Mouse (Mus musculus) forebrain, embryonic 12.5 days (tissue): ENCODE results near the gene Ndufa10. TPM values are rescaled to one million over a fixed set of nuclear protein-coding genes. Genes with fewer than 3 reads are reported as not detected.

Source experiments
- ATAC-seq: fragments of 200-750 bp; cut with Nextera tagmentation; 2 replicates; pipeline ENCODE4 v1.8.0; 2017; ENCODE audit warnings: moderate TSS enrichment; ENCODE audit not compliant: low FRiP score
- H3K27ac ChIP-seq: fragments of 300-500 bp; sonication (generic); 2 replicates; pipeline ENCODE4 v1.5.1; 2016; ENCODE audit warnings: mild to moderate bottlenecking
- H3K27me3 ChIP-seq: fragments of 300-500 bp; sonication (generic); 2 replicates; pipeline ENCODE4 v1.6.1; 2016; ENCODE audit warnings: mild to moderate bottlenecking
- H3K36me3 ChIP-seq: fragments of 300-500 bp; sonication (generic); replicated peaks from 2 replicates; pipeline ENCODE4 v1.6.1; 2016; ENCODE audit warnings: mild to moderate bottlenecking
- H3K4me1 ChIP-seq: fragments of 300-500 bp; sonication (generic); 2 replicates; pipeline ENCODE4 v1.6.1; 2016
- H3K4me2 ChIP-seq: fragments of 300-500 bp; sonication (generic); 2 replicates; pipeline ENCODE4 v1.6.1; 2016; ENCODE audit warnings: mild to moderate bottlenecking, moderate library complexity
- H3K4me3 ChIP-seq: fragments of 300-500 bp; sonication (generic); replicated peaks from 2 replicates; pipeline ENCODE4 v1.5.1; 2016; ENCODE audit warnings: mild to moderate bottlenecking
- H3K9ac ChIP-seq: fragments of 300-500 bp; sonication (generic); 2 replicates; pipeline ENCODE4 v1.6.1; 2016; ENCODE audit warnings: mild to moderate bottlenecking
- H3K9me3 ChIP-seq: fragments of 300-500 bp; sonication (generic); 2 replicates; pipeline ENCODE4 v1.6.1; 2016
- WGBS: fragments of 180-500 bp; shearing (Covaris S2); methylation state at CpG from one replicate; pipeline ENCODE4 v1.1.7; 2016; 5-methylcytosine and 5-hydroxymethylcytosine counted together
- polyA plus RNA-seq: library from polyadenylated mRNA; unstranded; fragments of >200 nt; fragmentation: Nextera tagmentation; extraction: Ambion mirVana; gene quantifications from 2 replicates; pipeline ENCODE4 v1.2.1, GENCODE M21; 2016

Gene Ndufa10
- polyA plus RNA-seq, 1 experiment from 2014 or later: 234 TPM

DNA sequence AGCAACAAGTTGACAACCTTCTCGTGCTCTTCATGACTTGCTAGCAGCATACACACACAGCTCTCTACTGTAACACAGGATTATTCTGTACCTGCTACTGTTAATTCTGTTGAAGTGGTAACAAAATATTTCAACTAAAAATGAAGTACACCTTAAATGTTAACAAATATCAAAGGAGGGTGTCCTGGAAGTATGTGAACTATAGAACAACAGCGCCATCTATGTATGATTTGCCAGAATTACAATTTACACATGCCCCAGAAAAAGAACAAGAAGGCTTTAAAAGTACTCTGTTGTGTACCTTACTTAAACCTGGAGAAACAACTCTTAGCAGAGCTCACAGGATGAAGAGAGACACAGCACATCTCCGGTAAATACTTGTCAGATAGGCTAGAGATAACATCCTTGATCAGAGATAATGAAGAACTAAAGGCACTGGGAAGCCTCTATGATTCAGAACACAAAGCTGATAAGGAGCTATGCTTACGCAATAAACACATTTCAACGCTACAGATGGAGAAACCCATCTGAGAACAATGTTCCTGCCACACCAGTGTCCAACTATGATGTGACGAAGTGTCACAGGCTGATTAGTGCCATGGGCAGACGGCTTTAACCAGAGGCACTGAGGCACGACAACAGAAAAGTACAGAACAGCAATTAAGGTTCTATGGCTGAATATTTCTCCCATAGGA lies 19.8 kb downstream of the Ndufa10 start:
- WGBS: 79% methylated on average over 8 of the region's 8 CpGs
- no peak for ATAC-seq
- Histone ChIP-seq H3K4me2 (no peak overlapping the region), H3K4me1 (no peaks in the 10 kb centered on the region), H3K27ac (no peak overlapping the region), H3K27me3 (no peaks in the 10 kb centered on the region), H3K9me3 (no peaks in the 10 kb centered on the region), H3K4me3 (no peak overlapping the region), H3K9ac (no peak overlapping the region), H3K36me3 (peaks cover 80% of the 10 kb centered on the region)

DNA sequence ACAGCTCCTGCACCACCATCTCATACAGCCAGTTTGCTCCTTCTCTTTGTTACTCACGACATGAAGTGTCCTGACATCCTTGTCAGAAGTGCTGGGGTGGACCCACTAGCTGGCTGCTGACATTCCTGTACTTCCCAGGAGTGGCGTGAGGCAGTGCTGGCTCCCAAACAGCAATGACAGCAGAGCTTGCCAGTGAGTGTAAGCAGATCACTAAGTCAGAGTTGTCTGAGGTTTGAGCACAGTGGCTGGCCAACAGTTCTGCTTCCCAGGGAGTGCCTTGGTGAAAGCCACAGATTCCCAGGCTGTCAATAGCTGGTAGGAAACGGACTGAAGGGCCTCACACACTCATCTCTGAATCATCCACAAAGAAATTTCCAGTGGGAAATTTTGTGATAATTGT lies 25.4 kb downstream of the Ndufa10 start:
- Histone ChIP-seq H3K4me1 (no peaks in the 10 kb centered on the region), H3K27ac (no peak overlapping the region), H3K9ac (no peak overlapping the region), H3K4me2 (no peak overlapping the region), H3K27me3 (no peaks in the 10 kb centered on the region), H3K4me3 (no peak overlapping the region), H3K36me3 (peaks cover 86% of the 10 kb centered on the region), H3K9me3 (no peaks in the 10 kb centered on the region)
- no peak for ATAC-seq
- WGBS: 84% methylated on average over 3 of the region's 3 CpGs

- Histone ChIP-seq H3K27ac (no peak overlapping the region), H3K9me3 (no peaks in the 10 kb centered on the region), H3K4me3 (no peak overlapping the region), H3K9ac (no peak overlapping the region), H3K4me2 (no peak overlapping the region), H3K36me3 (peaks cover 70% of the 10 kb centered on the region), H3K27me3 (no peaks in the 10 kb centered on the region), H3K4me1 (peaks cover 17% of the 10 kb centered on the region)
- 65% methylated on average over 6 of the region's 6 CpGs for WGBS
- ATAC-seq: no peak
Measured at GRCm38 (mm10) chr1:92441453-92442063, 32.1 kb downstream of the Ndufa10 start.

GRCm38 (mm10) chr1:92440066-92440750 lies 33.5 kb downstream of the Ndufa10 start:
- no peak overlapping the region for H3K9ac ChIP-seq
- H3K4me2 ChIP-seq: no peak overlapping the region
- no peaks in the 10 kb centered on the region for H3K27me3 ChIP-seq
- 94% methylated on average over 9 of the region's 9 CpGs for WGBS
- no peak overlapping the region for H3K27ac ChIP-seq
- no peak overlapping the region for H3K4me3 ChIP-seq
- H3K4me1 ChIP-seq: peaks cover 22% of the 10 kb centered on the region
- no peak for ATAC-seq
- no peaks in the 10 kb centered on the region for H3K9me3 ChIP-seq
- H3K36me3 ChIP-seq: peaks cover 62% of the 10 kb centered on the region

GRCm38 (mm10) chr1:92437678-92438271 lies 35.9 kb downstream of the Ndufa10 start:
- Histone ChIP-seq H3K4me2 (no peak overlapping the region), H3K4me3 (no peak overlapping the region), H3K9me3 (no peaks in the 10 kb centered on the region), H3K36me3 (peaks cover 44% of the 10 kb centered on the region), H3K9ac (no peak overlapping the region), H3K4me1 (peaks cover 22% of the 10 kb centered on the region), H3K27ac (peak overlapping the region; percentile 53; the same call in 1 of the 2 replicates), H3K27me3 (no peaks in the 10 kb centered on the region)
- 46% methylated on average over 9 of the region's 9 CpGs for WGBS
- ATAC-seq: 0 out of 2 replicates have a peak, but pooled peaks have one; percentile 11

GRCm38 (mm10) chr1:92436831-92437321 lies 36.8 kb downstream of the Ndufa10 start:
- Histone ChIP-seq H3K27ac (0 out of 2 replicates have a peak overlapping the region, but pooled peaks have one; percentile 1), H3K4me1 (peaks cover 27% of the 10 kb centered on the region), H3K9ac (no peak overlapping the region), H3K27me3 (no peaks in the 10 kb centered on the region), H3K4me3 (no peak overlapping the region), H3K4me2 (no peak overlapping the region), H3K36me3 (peaks cover 35% of the 10 kb centered on the region), H3K9me3 (no peaks in the 10 kb centered on the region)
- 45% methylated on average over 4 of the region's 4 CpGs for WGBS
- ATAC-seq: no peak

GRCm38 (mm10) chr1:92434986-92435385 lies 38.7 kb downstream of the Ndufa10 start:
- Histone ChIP-seq H3K9me3 (no peaks in the 10 kb centered on the region), H3K36me3 (peaks cover 19% of the 10 kb centered on the region), H3K4me3 (no peak overlapping the region), H3K27ac (no peak overlapping the region), H3K9ac (no peak overlapping the region), H3K27me3 (no peaks in the 10 kb centered on the region), H3K4me2 (no peak overlapping the region), H3K4me1 (peaks cover 32% of the 10 kb centered on the region)
- no peak for ATAC-seq
- 92% methylated on average over 1 of the region's 1 CpGs for WGBS

DNA sequence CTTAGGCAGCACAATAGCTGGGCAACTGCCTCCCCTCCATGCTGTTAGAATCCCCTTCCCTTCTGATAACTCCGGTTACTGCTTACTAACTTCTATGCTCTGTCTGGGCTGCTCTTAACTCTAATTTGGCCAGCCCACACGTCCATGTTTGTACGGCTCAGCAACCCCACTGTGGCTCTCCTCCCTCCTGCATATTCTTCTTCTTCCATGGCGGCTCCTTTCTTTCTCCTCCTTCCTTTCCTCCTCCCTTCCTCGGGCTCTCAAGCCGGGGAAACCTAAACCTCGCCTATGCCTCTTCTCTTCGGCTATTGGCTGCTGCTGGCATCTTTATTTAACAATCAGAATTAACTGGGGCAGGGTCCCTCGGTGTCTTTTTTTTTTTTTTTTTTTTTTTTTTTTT lies 40.9 kb downstream of the Ndufa10 start:
- no peaks in the 10 kb centered on the region for H3K36me3 ChIP-seq
- no peak overlapping the region for H3K9ac ChIP-seq
- no peak overlapping the region for H3K4me2 ChIP-seq
- 81% methylated on average over 9 of the region's 9 CpGs for WGBS
- ATAC-seq: no peak
- no peak overlapping the region for H3K27ac ChIP-seq
- no peaks in the 10 kb centered on the region for H3K27me3 ChIP-seq
- H3K4me3 ChIP-seq: no peak overlapping the region
- H3K9me3 ChIP-seq: no peaks in the 10 kb centered on the region
- H3K4me1 ChIP-seq: peaks cover 28% of the 10 kb centered on the region

DNA sequence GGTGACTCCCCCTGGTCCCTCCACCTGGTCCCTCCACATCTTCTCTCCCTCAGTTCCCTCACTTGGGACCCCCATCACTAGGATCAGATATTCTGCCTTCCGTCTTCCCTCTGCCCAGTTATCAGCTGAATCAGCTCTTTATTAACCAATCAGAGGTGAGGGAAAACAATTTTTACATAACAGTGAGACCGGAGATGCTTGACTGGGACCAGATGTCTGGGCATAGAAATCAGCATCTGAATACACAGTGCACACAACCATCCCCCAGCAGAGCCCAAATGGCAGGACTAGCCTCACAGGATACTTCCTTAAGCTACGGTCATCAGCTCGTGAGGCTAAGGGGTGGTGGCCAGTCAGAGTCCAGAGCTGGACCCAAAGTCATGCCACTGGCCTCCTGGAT lies 41.6 kb downstream of the Ndufa10 start:
- ATAC-seq: no peak
- Histone ChIP-seq H3K9ac (no peak overlapping the region), H3K9me3 (no peaks in the 10 kb centered on the region), H3K36me3 (no peaks in the 10 kb centered on the region), H3K27me3 (no peaks in the 10 kb centered on the region), H3K4me1 (peaks cover 21% of the 10 kb centered on the region), H3K4me3 (no peak overlapping the region), H3K27ac (no peak overlapping the region), H3K4me2 (no peak overlapping the region)
- WGBS: 47% methylated on average over 4 of the region's 4 CpGs

GRCm38 (mm10) chr1:92431420-92431819 lies 42.2 kb downstream of the Ndufa10 start:
- Histone ChIP-seq H3K4me2 (no peak overlapping the region), H3K9me3 (no peaks in the 10 kb centered on the region), H3K4me3 (no peak overlapping the region), H3K9ac (no peak overlapping the region), H3K27me3 (no peaks in the 10 kb centered on the region), H3K4me1 (peaks cover 14% of the 10 kb centered on the region), H3K36me3 (no peaks in the 10 kb centered on the region), H3K27ac (no peak overlapping the region)
- 78% methylated on average over 3 of the region's 3 CpGs for WGBS
- no peak for ATAC-seq

DNA sequence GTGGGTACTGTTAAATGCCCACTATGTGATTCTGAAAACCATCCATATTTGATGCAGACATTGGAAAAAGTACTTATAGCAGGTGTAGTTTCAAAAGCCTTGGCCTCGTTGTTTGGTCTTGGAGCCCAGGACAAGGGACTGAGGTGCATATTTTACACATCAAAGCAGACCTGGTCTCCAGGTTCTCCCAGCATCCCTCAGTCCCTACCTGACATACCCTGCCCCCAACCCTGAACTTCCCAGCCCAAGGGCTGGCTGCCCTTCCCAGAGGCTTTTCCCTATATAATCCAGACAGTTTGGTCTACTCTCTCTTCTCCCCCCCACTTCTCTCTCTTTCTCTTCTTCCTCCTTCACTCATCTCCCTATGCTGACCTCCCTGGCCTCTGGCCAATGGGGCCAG lies 42.7 kb downstream of the Ndufa10 start:
- Histone ChIP-seq H3K27me3 (no peaks in the 10 kb centered on the region), H3K36me3 (no peaks in the 10 kb centered on the region), H3K27ac (no peak overlapping the region), H3K9ac (no peak overlapping the region), H3K4me2 (no peak overlapping the region), H3K4me1 (peaks cover 10% of the 10 kb centered on the region), H3K4me3 (no peak overlapping the region), H3K9me3 (no peaks in the 10 kb centered on the region)
- ATAC-seq: no peak
- 83% methylated on average over 1 of the region's 1 CpGs for WGBS

DNA sequence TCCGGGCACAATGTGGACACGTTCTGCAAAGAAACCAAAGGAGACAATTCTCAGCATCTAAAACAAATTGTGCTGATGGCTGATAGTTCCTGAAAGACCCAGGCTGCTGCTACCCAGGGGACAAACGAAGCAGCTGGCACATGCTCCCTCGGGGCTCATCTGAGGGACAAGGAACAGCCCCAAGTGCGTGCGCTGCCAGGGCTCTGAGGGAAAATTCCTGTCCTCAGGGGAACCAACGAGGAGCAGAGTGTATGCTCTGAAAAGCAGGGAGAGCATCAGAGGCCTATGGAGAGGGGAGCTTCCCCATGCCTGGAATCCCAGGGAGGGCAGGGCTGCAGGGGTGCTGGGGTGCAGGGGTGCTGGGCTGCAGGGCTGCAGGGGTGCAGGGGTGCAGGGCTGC lies 48.9 kb downstream of the Ndufa10 start:
- 75% methylated on average over 7 of the region's 7 CpGs for WGBS
- H3K4me2 ChIP-seq: no peak overlapping the region
- no peaks in the 10 kb centered on the region for H3K27me3 ChIP-seq
- 0 out of 2 replicates have a peak, but pooled peaks cover 3% of the 10 kb centered on the region for H3K4me1 ChIP-seq
- H3K9ac ChIP-seq: no peak overlapping the region
- no peaks in the 10 kb centered on the region for H3K9me3 ChIP-seq
- no peak overlapping the region for H3K27ac ChIP-seq
- ATAC-seq: no peak
- H3K36me3 ChIP-seq: no peaks in the 10 kb centered on the region
- H3K4me3 ChIP-seq: no peak overlapping the region
